Mouse (Mus musculus): ENCODE measurements around the gene Acsl3. TPM values are rescaled to one million over a fixed set of nuclear protein-coding genes. Genes with fewer than 3 reads are reported as not detected.

Gene Acsl3
- polyA plus RNA-seq (2015; fragmentation: Nextera tagmentation; extraction: Ambion mirVana): 55.2 and 58.2 TPM in 2 replicates

- TF ChIP-seq CTCF (IDR thresholded peaks at IDR 0.05; ENCODE audit: low read depth): 0 out of 2 replicates have a peak, but pooled peaks have one; percentile 1
- no peaks in the 10 kb centered on the region for H3K27me3 ChIP-seq (ENCODE audit: insufficient read depth, low read length)
- peak; percentile 100 for ATAC-seq (replicated peaks; ENCODE audit: low FRiP score, low read depth)
- peak within 1 kb of the TSS; percentile 85 for H3K4me2 ChIP-seq (ENCODE audit: low read length)
- H3K9me3 ChIP-seq (replicated peaks; ENCODE audit: low read length): no peaks in the 10 kb centered on the region
- H3K27ac ChIP-seq: peak within 1 kb of the TSS; percentile 87
- H3K9ac ChIP-seq (ENCODE audit: low read depth, low read length): peak within 1 kb of the TSS; percentile 87
- H3K4me3 ChIP-seq (replicated peaks; ENCODE audit: low read depth, low read length): peak within 1 kb of the TSS; percentile 97
- H3K4me1 ChIP-seq (replicated peaks; ENCODE audit: insufficient read depth, low read length): peaks cover 16% of the 10 kb centered on the region
- DNase-seq (ENCODE audit: low spot score): peak; percentile 97
- H3K36me3 ChIP-seq (ENCODE audit: insufficient read depth, low read length): no peaks in the 10 kb centered on the region
- WGBS: under 1% methylated on average over 99 of the region's 104 CpGs
These were observed at the start of gene Acsl3, which contains the start of gene Utp14b for GRCm38 (mm10) chr1:78657671-78658440. Gene Acsl3 (plus strand): TSS chr1:78657825. Gene Utp14b (plus strand): TSS chr1:78658038.

GRCm38 (mm10) chr1:78609134-78609907, 48.3 kb upstream of the Acsl3 start:
- ATAC-seq (replicated peaks; ENCODE audit: low FRiP score, low read depth) (no peak), DNase-seq (ENCODE audit: low spot score) (peak; percentile 24)
- 18% methylated on average over 12 of the region's 12 CpGs for WGBS
- no peak overlapping the region for H3K4me2 ChIP-seq (ENCODE audit: low read length)
- H3K9me3 ChIP-seq (replicated peaks; ENCODE audit: low read length): no peaks in the 10 kb centered on the region
- no peaks in the 10 kb centered on the region for H3K27me3 ChIP-seq (ENCODE audit: insufficient read depth, low read length)
- H3K9ac ChIP-seq (ENCODE audit: low read depth, low read length): no peak overlapping the region
- H3K4me1 ChIP-seq (replicated peaks; ENCODE audit: insufficient read depth, low read length): no peaks in the 10 kb centered on the region
- no peak for TF ChIP-seq CTCF (IDR thresholded peaks at IDR 0.05; ENCODE audit: low read depth)
- no peak overlapping the region for H3K4me3 ChIP-seq (replicated peaks; ENCODE audit: low read depth, low read length)
- H3K27ac ChIP-seq: no peak overlapping the region
- H3K36me3 ChIP-seq (ENCODE audit: insufficient read depth, low read length): no peaks in the 10 kb centered on the region

- H3K4me2 ChIP-seq (ENCODE audit: low read length): no peak overlapping the region
- H3K4me1 ChIP-seq (replicated peaks; ENCODE audit: insufficient read depth, low read length): no peaks in the 10 kb centered on the region
- no peak overlapping the region for H3K9ac ChIP-seq (ENCODE audit: low read depth, low read length)
- no peak overlapping the region for H3K27ac ChIP-seq
- H3K36me3 ChIP-seq (ENCODE audit: insufficient read depth, low read length): no peaks in the 10 kb centered on the region
- DNase-seq (ENCODE audit: low spot score) (peak; percentile 42), ATAC-seq (replicated peaks; ENCODE audit: low FRiP score, low read depth) (no peak)
- H3K9me3 ChIP-seq (replicated peaks; ENCODE audit: low read length): no peaks in the 10 kb centered on the region
- H3K27me3 ChIP-seq (ENCODE audit: insufficient read depth, low read length): no peaks in the 10 kb centered on the region
- TF ChIP-seq CTCF (IDR thresholded peaks at IDR 0.05; ENCODE audit: low read depth): no peak
- no peak overlapping the region for H3K4me3 ChIP-seq (replicated peaks; ENCODE audit: low read depth, low read length)
- 43% methylated on average over 4 of the region's 4 CpGs for WGBS
These were observed 46.6 kb upstream of the Acsl3 start for GRCm38 (mm10) chr1:78611039-78611438.

- no peak for DNase-seq (ENCODE audit: low spot score)
- no peak for ATAC-seq (replicated peaks; ENCODE audit: low FRiP score, low read depth)
- no peak overlapping the region for H3K4me2 ChIP-seq (ENCODE audit: low read length)
- no peaks in the 10 kb centered on the region for H3K9me3 ChIP-seq (replicated peaks; ENCODE audit: low read length)
- no peak for TF ChIP-seq CTCF (IDR thresholded peaks at IDR 0.05; ENCODE audit: low read depth)
- WGBS: 77% methylated on average over 1 of the region's 1 CpGs
- H3K4me1 ChIP-seq (replicated peaks; ENCODE audit: insufficient read depth, low read length): no peaks in the 10 kb centered on the region
- no peak overlapping the region for H3K4me3 ChIP-seq (replicated peaks; ENCODE audit: low read depth, low read length)
- H3K27ac ChIP-seq: no peak overlapping the region
- no peaks in the 10 kb centered on the region for H3K27me3 ChIP-seq (ENCODE audit: insufficient read depth, low read length)
- H3K36me3 ChIP-seq (ENCODE audit: insufficient read depth, low read length): no peaks in the 10 kb centered on the region
- H3K9ac ChIP-seq (ENCODE audit: low read depth, low read length): no peak overlapping the region
These were observed 44.7 kb upstream of the Acsl3 start for GRCm38 (mm10) chr1:78612959-78613358.

- Histone ChIP-seq H3K9me3 (replicated peaks; ENCODE audit: low read length) (no peaks in the 10 kb centered on the region), H3K4me1 (replicated peaks; ENCODE audit: insufficient read depth, low read length) (no peaks in the 10 kb centered on the region), H3K27ac (no peak overlapping the region), H3K4me2 (ENCODE audit: low read length) (no peak overlapping the region), H3K27me3 (ENCODE audit: insufficient read depth, low read length) (no peaks in the 10 kb centered on the region), H3K4me3 (replicated peaks; ENCODE audit: low read depth, low read length) (no peak overlapping the region), H3K36me3 (ENCODE audit: insufficient read depth, low read length) (no peaks in the 10 kb centered on the region), H3K9ac (ENCODE audit: low read depth, low read length) (no peak overlapping the region)
- DNase-seq (ENCODE audit: low spot score) (no peak), ATAC-seq (replicated peaks; ENCODE audit: low FRiP score, low read depth) (no peak)
- TF ChIP-seq CTCF (IDR thresholded peaks at IDR 0.05; ENCODE audit: low read depth): no peak
- WGBS: 91% methylated on average over 2 of the region's 2 CpGs
These were observed 33.3 kb upstream of the Acsl3 start for GRCm38 (mm10) chr1:78624352-78624751.

- Histone ChIP-seq H3K27ac (no peak overlapping the region), H3K9ac (ENCODE audit: low read depth, low read length) (no peak overlapping the region), H3K4me2 (ENCODE audit: low read length) (no peak overlapping the region), H3K9me3 (replicated peaks; ENCODE audit: low read length) (no peaks in the 10 kb centered on the region), H3K4me1 (replicated peaks; ENCODE audit: insufficient read depth, low read length) (no peaks in the 10 kb centered on the region), H3K4me3 (replicated peaks; ENCODE audit: low read depth, low read length) (no peak overlapping the region), H3K36me3 (ENCODE audit: insufficient read depth, low read length) (no peaks in the 10 kb centered on the region), H3K27me3 (ENCODE audit: insufficient read depth, low read length) (no peaks in the 10 kb centered on the region)
- TF ChIP-seq CTCF (IDR thresholded peaks at IDR 0.05; ENCODE audit: low read depth): no peak
- ATAC-seq (replicated peaks; ENCODE audit: low FRiP score, low read depth) (no peak), DNase-seq (ENCODE audit: low spot score) (no peak)
- 58% methylated on average over 3 of the region's 3 CpGs for WGBS
These were observed 23.1 kb upstream of the Acsl3 start for GRCm38 (mm10) chr1:78634486-78634885.
